Mouse (Mus musculus): Measurements from ENCODE around the gene Jam2.

DNA sequence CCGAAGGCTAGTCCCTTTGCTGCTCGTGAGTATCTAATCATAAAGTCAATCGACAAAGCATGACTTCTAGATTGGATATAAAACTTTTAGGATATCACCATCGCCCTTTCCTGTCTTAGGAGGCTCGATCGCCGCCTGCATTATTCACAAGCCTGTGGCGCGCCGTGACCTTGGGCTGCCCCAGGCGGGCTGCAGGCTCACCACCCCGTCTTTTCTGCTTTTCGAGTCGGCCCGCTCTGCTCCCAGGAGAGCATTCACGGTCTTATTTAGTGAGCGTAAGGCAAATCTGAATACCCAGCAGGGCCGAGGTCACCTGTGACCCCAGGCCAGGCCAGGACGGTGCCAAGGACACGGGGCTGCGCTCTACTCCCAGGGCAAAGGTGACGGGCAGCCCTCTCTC, 60.4 kb downstream of the Jam2 start:
- TF ChIP-seq POLR2A (IDR thresholded peaks at IDR 0.05; ENCODE audit: borderline replicate concordance, control insufficient read depth, low read depth, low read length), result no peak
- TF ChIP-seq CTCF (IDR thresholded peaks at IDR 0.05; ENCODE audit: control insufficient read depth, insufficient read depth, low read length), result no peak
